Mouse (Mus musculus) spleen, adult 18-20 months (tissue): ENCODE data around the gene Rnf41.
A peak's percentile ranks its signal among the peaks of the same experiment; 100 is the strongest.

Experiments used
- DNase-seq, 2 experiments: peaks; one replicate each; pipeline ENCODE4 v3.0.0; 2022; ENCODE audit warnings: mixed read lengths in 2 of 2

Rnf41 gene

GRCm38 (mm10) chr10:128388941-128389340 is 22.5 kb upstream of the Rnf41 start:
- DNase-seq = no peak

GRCm38 (mm10) chr10:128389570-128389969 is 21.9 kb upstream of the Rnf41 start:
- no peak for DNase-seq

GRCm38 (mm10) chr10:128390366-128390765 is 21.1 kb upstream of the Rnf41 start:
- DNase-seq = no peak

GRCm38 (mm10) chr10:128391850-128392249 is 19.6 kb upstream of the Rnf41 start:
- no peak for DNase-seq

GRCm38 (mm10) chr10:128396017-128396673 is 15.3 kb upstream of the Rnf41 start:
- DNase-seq = no peak

- DNase-seq = no peak
These were observed 14.7 kb upstream of the Rnf41 start for GRCm38 (mm10) chr10:128396716-128397264.

GRCm38 (mm10) chr10:128397466-128397865 is 14.0 kb upstream of the Rnf41 start:
- DNase-seq = no peak

- DNase-seq = no peak
These were observed 11.1 kb upstream of the Rnf41 start for GRCm38 (mm10) chr10:128400338-128400737.

- DNase-seq = no peak
These were observed 10.4 kb upstream of the Rnf41 start, which contains the start of gene Slc39a5 for GRCm38 (mm10) chr10:128401056-128401455. TSS of gene Slc39a5 (minus strand) at chr10:128401229.

- no peak for DNase-seq
These were observed 9.8 kb upstream of the Rnf41 start for GRCm38 (mm10) chr10:128401638-128402037.

GRCm38 (mm10) chr10:128403931-128404330 is 7.5 kb upstream of the Rnf41 start:
- no peak for DNase-seq

GRCm38 (mm10) chr10:128408591-128409535 is 2.6 kb upstream of the Rnf41 start:
- DNase-seq = no peak

GRCm38 (mm10) chr10:128409692-128410559 is 1.5 kb upstream of the Rnf41 start:
- peak; percentile 95 to 97 for DNase-seq

- DNase-seq = no peak
These were observed 954 bp upstream of the Rnf41 start for GRCm38 (mm10) chr10:128410560-128410845.

GRCm38 (mm10) chr10:128412055-128412381 is 561 bp downstream of the Rnf41 start:
- DNase-seq = peak in 1 of 2 experiments; percentile 16

- DNase-seq = no peak
These were observed 1.1 kb downstream of the Rnf41 start for GRCm38 (mm10) chr10:128412558-128412957.

GRCm38 (mm10) chr10:128413076-128413475 is 1.6 kb downstream of the Rnf41 start:
- DNase-seq = no peak

- no peak for DNase-seq
These were observed 3.4 kb downstream of the Rnf41 start for GRCm38 (mm10) chr10:128414848-128415247.

GRCm38 (mm10) chr10:128422426-128422825 is 11.0 kb downstream of the Rnf41 start:
- DNase-seq = no peak

- peak; percentile 25 to 35 for DNase-seq
These were observed 13.1 kb downstream of the Rnf41 start for GRCm38 (mm10) chr10:128424604-128425003.

GRCm38 (mm10) chr10:128425260-128425659 is 13.8 kb downstream of the Rnf41 start:
- no peak for DNase-seq

- DNase-seq = no peak
These were observed 17.6 kb downstream of the Rnf41 start for GRCm38 (mm10) chr10:128429052-128429451.

GRCm38 (mm10) chr10:128429454-128429853 is 18.0 kb downstream of the Rnf41 start:
- no peak for DNase-seq
